Mouse (Mus musculus) erythroblast, embryonic 14.5 days (primary cell): ENCODE data around the gene Tedc1. TPM values are rescaled to one million over a fixed set of nuclear protein-coding genes. Genes with fewer than 3 reads are reported as not detected.
A peak's percentile ranks its signal among the peaks of the same experiment; 100 is the strongest.

ENCODE experiments used
- H3K27me3 ChIP-seq: 2 replicates; pipeline ENCODE4 v1.6.1; 2012; ENCODE audit warnings: inconsistent platforms; ENCODE audit not compliant: control insufficient read depth
- H3K36me3 ChIP-seq: 2 replicates; pipeline ENCODE4 v1.6.1; 2012; ENCODE audit warnings: mild to moderate bottlenecking, inconsistent platforms; ENCODE audit not compliant: control insufficient read depth
- H3K4me1 ChIP-seq: 2 replicates; pipeline ENCODE4 v1.6.1; 2012; ENCODE audit warnings: inconsistent platforms; ENCODE audit not compliant: control insufficient read depth
- H3K4me3 ChIP-seq: replicated peaks from 2 replicates; pipeline ENCODE3; 2012; ENCODE audit warnings: moderate library complexity, mild to moderate bottlenecking, inconsistent platforms
- H3K9me3 ChIP-seq: 2 replicates; pipeline ENCODE4 v1.6.1; 2012; ENCODE audit warnings: low read length, inconsistent platforms, mixed read lengths; ENCODE audit not compliant: control insufficient read depth
- GATA1 ChIP-seq: IDR thresholded peaks from 2 replicates; pipeline ENCODE4 v1.6.1; 2012; ENCODE audit warnings: low read length, inconsistent platforms, mixed read lengths
- TAL1 ChIP-seq: IDR thresholded peaks from 3 replicates; pipeline ENCODE4 v1.6.1; 2012; ENCODE audit warnings: low read length, inconsistent platforms, mixed read lengths
- polyA plus RNA-seq: library from polyadenylated mRNA; stranded (reverse); fragments of >175 nt; gene quantifications from 2 replicates; pipeline ENCODE4 v1.2.3, GENCODE M21; 2012

The Tedc1 gene
- polyA plus RNA-seq, 1 experiment: 2.9 TPM

- TF ChIP-seq GATA1 (no peak), TAL1 (no peak)
- Histone ChIP-seq H3K9me3 (no peaks in the 10 kb centered on the region), H3K27me3 (peaks cover 76% of the 10 kb centered on the region), H3K36me3 (no peaks in the 10 kb centered on the region), H3K4me1 (peaks cover 80% of the 10 kb centered on the region), H3K4me3 (no peak overlapping the region)
Measured at GRCm38 (mm10) chr12:113151046-113151445, 5.2 kb upstream of the Tedc1 start.

- TF ChIP-seq TAL1 (no peak), GATA1 (no peak)
- H3K27me3 ChIP-seq: peaks cover 69% of the 10 kb centered on the region
- peaks cover 77% of the 10 kb centered on the region for H3K4me1 ChIP-seq
Measured at GRCm38 (mm10) chr12:113151661-113152271, 4.5 kb upstream of the Tedc1 start.

GRCm38 (mm10) chr12:113152272-113152661 is 4.0 kb upstream of the Tedc1 start:
- H3K4me3 ChIP-seq: peak overlapping the region; percentile 49
- H3K9me3 ChIP-seq: no peaks in the 10 kb centered on the region
- H3K36me3 ChIP-seq: no peaks in the 10 kb centered on the region
- H3K4me1 ChIP-seq: peaks cover 77% of the 10 kb centered on the region
- TF ChIP-seq GATA1 (no peak), TAL1 (no peak)
- peaks cover 64% of the 10 kb centered on the region for H3K27me3 ChIP-seq

More at GRCm38 (mm10) chr12:113151661-113152271, 4.5 kb upstream of the Tedc1 start:
- H3K9me3 ChIP-seq: no peaks in the 10 kb centered on the region
- no peaks in the 10 kb centered on the region for H3K36me3 ChIP-seq
- peak overlapping the region; percentile 49 for H3K4me3 ChIP-seq

DNA sequence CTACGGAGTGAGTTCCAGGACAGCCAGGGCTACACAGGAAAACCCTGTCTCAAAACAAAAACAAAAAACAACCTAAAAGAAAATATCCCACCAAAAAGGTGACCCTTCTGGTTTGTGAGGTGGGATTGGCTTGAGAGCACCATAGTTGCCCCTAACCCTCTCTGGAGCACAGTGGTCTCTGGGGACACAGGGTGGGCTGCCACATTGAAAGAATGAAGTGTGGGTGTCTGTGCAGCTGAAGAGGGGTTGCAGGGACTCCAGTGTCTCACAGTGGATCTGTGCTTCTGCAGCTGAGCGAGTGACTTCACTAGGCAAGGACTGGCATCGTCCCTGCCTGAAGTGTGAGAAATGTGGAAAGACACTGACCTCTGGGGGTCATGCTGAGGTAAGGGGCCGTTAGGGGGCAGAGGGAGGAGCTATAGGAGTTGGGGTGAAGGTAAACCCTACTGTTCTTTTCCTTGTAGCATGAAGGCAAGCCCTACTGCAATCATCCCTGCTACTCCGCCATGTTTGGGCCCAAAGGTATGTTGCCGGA is 3.2 kb upstream of the Tedc1 start:
- no peak for TF ChIP-seq GATA1
- TF ChIP-seq TAL1: no peak
- H3K4me3 ChIP-seq: no peak overlapping the region
- H3K36me3 ChIP-seq: peaks cover 7% of the 10 kb centered on the region
- no peaks in the 10 kb centered on the region for H3K9me3 ChIP-seq
- peaks cover 58% of the 10 kb centered on the region for H3K27me3 ChIP-seq
- peaks cover 77% of the 10 kb centered on the region for H3K4me1 ChIP-seq

DNA sequence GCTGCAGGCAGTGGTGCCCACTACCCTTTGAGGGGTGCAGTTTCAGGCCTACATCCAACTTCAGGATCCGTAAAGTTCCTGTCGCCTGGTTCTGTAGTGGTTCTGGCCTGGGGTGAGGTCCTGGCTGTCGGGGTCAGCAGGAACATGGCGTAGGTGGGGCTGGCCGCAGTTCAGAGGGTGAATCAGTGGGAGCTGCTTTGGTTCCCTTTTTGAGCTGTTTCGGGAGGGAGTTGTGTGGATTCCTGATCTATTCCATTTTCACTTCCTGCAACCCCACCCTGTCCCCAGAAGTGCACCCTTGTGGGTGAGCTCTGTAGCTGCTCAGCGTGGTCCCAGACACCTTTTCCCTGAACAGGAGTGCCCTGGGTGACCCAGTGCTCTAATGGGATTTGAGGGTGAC is 2.2 kb upstream of the Tedc1 start:
- Histone ChIP-seq H3K4me1 (peaks cover 68% of the 10 kb centered on the region), H3K4me3 (no peak overlapping the region), H3K9me3 (no peaks in the 10 kb centered on the region), H3K27me3 (peaks cover 49% of the 10 kb centered on the region), H3K36me3 (peaks cover 10% of the 10 kb centered on the region)
- TF ChIP-seq TAL1 (no peak), GATA1 (no peak)

DNA sequence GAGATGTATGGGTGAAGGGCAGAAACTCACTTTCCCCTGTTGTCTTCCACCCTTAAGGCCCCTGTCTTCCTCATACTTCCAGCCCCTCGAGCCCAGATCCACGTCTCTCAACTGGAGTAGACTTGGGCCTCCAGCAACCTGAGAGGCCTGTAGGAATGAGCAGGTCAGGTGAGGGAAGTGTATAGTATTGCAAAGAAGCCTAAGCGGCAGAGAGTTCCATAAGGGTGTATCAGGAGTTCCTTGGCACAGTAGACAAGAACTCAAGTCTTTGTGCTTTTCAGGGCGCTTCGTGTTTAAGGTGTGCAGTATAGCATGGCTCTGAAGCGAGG is 1.5 kb upstream of the Tedc1 start:
- H3K9me3 ChIP-seq: no peaks in the 10 kb centered on the region
- H3K27me3 ChIP-seq: peaks cover 41% of the 10 kb centered on the region
- H3K4me3 ChIP-seq: peak overlapping the region; percentile 72
- TF ChIP-seq TAL1 (no peak), GATA1 (no peak)
- H3K36me3 ChIP-seq: peaks cover 17% of the 10 kb centered on the region
- H3K4me1 ChIP-seq: peaks cover 65% of the 10 kb centered on the region

- TF ChIP-seq TAL1 (no peak), GATA1 (no peak)
- peak overlapping the region; percentile 72 for H3K4me3 ChIP-seq
- peaks cover 22% of the 10 kb centered on the region for H3K36me3 ChIP-seq
- H3K9me3 ChIP-seq: no peaks in the 10 kb centered on the region
- H3K4me1 ChIP-seq: peaks cover 65% of the 10 kb centered on the region
- peaks cover 36% of the 10 kb centered on the region for H3K27me3 ChIP-seq
Measured at GRCm38 (mm10) chr12:113155076-113155771, 997 bp upstream of the Tedc1 start.

GRCm38 (mm10) chr12:113156540-113156929 is 314 bp downstream of the Tedc1 start:
- Histone ChIP-seq H3K9me3 (no peaks in the 10 kb centered on the region), H3K27me3 (peaks cover 23% of the 10 kb centered on the region), H3K4me3 (peak overlapping the region; percentile 72), H3K4me1 (peaks cover 53% of the 10 kb centered on the region), H3K36me3 (peaks cover 32% of the 10 kb centered on the region)
- TF ChIP-seq TAL1 (no peak), GATA1 (no peak)

GRCm38 (mm10) chr12:113157002-113157401 is 781 bp downstream of the Tedc1 start:
- Histone ChIP-seq H3K4me1 (peaks cover 48% of the 10 kb centered on the region), H3K27me3 (peaks cover 18% of the 10 kb centered on the region), H3K36me3 (peaks cover 37% of the 10 kb centered on the region), H3K4me3 (peak overlapping the region; percentile 72), H3K9me3 (no peaks in the 10 kb centered on the region)
- TF ChIP-seq GATA1 (no peak), TAL1 (no peak)
